Mouse (Mus musculus): Measurements from ENCODE around the gene Gm29423. TPM values are rescaled to one million over a fixed set of nuclear protein-coding genes. Genes with fewer than 3 reads are reported as not detected.

Gm29423 gene
- total RNA-seq (2023), result not detected

DNA sequence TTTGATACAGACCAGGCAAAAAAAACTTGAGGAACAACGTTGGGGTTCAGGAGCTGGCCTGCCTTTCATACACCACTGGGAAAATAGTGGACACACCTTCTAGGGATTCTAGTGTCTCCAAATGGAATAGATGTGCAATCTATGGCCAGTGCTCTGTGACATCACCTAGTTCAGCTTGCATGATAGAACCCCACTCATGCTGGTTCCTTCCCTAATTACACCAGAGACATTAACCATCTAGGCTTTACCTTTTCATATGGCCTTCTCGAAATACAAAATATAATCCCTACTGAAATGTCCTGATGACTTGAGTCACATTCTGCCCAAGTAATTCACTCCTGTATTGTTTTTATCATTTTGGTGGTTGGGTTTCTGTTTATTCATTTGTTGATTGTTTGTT, at the start of gene Gm29423, which contains the start of gene Gm29644:
Gm29423 (minus strand) TSS at position 101 of the 400 bp plus-strand sequence.
Gm29644 (minus strand) TSS at position 157 of the 400 bp plus-strand sequence.

DNA sequence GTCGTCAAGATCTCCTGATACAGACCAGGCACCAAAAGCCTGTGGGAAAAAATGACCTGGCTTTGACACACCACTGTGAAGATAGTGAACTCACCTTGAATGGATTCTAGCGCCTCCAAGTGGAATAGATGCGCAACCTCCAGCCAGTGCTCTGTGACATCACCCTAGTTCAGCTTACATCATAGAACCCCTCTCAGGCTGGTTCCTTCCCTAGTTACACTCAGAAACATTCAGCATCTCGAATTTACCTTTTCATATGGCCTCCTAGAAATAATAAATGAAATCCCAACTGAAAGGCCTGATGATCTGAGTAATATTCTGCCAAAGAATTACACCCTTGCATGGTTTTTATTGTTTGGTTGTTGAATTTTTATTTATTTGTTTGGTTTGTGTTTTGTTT, 29.5 kb downstream of the Gm29423 start, which contains the start of gene Gm21118:
Gm21118 (minus strand) TSS at position 101 of the 400 bp plus-strand sequence.

Other genes starting within 250 kb of the Gm29423 start
- not detected for gene Gm21118, start 29.6 kb downstream of the Gm29423 start, total RNA-seq (2023)
- gene Gm29644, start 56 bp upstream of the Gm29423 start, total RNA-seq (2023), result not detected
- gene Gm20888, start 138.6 kb upstream of the Gm29423 start, total RNA-seq (2023), result not detected

Measured in neutrophil, adult 83 days (primary cell).